Mouse (Mus musculus): ENCODE results near the gene Med29.

Gene Med29

DNA sequence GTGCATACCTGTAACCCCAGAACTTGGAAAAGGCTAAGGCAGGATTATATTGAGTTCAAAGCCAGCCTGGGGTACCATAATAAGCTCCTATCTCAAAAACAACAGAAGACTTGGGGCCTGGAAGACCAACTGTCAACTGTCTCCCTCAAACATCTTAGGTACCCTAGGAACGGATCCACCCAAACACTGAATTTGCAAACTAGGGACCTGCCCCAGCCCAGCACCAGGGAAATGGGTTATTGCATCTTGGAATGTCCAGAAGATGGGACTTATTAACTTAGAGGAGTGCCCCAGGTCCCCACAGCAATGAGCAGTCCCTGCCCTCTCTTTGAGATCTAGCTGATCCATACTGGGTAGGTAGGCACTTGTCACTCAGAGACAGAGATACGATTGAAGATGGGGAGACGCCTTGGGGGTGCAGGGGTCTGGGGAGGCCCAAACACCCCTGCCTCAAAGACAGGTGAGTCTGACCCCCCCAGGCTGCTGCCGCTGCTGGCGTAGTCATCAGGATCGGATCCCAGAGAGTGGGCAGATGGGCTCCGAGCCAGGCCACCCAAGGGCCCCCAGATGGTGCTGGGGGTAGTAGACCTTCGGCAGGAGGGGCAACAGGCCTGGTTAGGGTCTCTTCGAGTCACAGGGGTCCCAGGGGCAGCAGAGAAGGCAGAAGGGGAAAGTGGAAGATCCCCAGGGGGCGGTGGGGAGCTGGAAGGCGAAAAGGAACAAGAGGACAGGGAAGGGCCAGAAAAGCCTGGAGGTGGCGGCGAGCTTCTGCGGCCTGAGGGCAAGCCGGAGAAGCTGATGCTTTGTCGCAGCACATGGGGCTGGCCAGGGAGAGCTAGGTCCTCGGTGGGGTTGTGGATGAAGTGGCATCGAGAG is 15.1 kb downstream of the Med29 start:
- ATAC-seq (ENCODE audit: insufficient number of reproducible peaks, low FRiP score, low TSS enrichment): no peak

DNA sequence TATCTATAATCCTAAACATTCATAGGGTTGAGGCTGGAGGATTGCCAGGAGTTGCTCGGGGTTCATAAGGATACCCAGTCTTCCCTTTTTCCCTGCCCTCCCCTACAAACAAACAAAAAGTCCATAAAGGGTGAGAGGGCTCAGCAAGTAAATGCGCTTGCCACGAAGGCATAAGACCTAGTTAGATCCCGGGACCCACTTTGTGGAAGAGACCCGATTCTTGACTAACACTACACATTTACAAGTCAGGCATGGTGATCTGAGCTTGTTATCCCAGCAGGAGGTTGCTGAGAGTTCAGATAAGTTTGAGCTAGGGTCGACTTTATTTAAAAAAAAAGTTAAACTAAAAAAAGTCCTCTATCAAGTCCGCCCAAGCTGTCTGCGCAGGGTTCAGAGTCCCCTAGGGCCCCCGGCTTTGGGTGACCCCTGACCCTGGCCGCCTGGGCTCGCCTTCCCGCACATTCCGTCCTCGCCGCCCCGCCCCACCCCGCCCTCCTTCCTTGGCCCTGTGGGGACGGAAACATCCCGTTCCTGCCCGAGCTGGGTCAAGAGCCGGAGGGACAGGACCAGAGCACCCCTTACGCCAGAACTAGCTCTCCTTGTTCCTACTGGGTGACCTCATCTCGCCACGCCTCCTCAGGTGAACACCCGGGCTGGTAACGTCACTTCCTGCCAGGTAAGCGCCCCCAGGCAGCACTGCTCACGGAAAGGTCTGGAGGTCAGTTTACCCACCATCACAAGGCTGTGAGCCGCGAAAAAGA is 16.3 kb downstream of the Med29 start:
- ATAC-seq (ENCODE audit: insufficient number of reproducible peaks, low FRiP score, low TSS enrichment): no peak

DNA sequence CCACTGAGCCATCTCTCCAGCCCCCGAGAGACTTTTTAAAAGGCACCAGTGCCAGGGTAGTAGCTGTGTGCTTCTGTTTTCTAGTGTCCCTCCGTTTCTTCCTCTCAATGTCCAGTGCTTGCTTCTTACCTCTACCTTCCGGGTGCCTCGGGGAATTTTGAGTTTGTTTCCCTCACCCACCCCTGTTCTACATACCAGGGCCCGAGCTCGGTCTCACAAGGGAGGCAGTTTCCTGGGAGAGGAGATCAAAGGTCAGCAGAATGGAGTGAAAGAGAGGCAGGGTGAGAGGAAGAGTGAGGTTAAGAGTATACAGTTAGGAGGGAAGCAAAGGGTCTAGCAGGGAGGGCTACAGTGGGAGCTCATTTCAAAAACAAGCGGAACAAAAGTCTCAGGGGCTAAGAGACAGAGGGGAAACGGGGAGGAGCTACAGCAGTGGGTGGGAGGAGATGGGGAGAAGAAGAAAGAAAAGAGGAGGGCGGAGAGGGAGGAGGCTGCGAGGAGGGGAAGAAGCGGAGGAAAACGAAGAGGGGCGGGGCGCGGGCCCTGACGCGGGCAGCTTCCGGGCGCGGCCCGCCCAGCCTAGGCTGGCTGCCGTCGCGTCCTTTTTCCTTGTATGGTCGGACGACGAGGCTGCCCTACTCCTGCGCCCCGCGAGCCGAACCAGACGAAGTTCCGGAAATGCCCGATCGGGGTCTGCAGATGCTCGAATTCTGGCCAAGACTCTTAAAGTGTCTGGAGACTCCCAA is 17.2 kb downstream of the Med29 start:
- ATAC-seq (ENCODE audit: insufficient number of reproducible peaks, low FRiP score, low TSS enrichment): no peak

DNA sequence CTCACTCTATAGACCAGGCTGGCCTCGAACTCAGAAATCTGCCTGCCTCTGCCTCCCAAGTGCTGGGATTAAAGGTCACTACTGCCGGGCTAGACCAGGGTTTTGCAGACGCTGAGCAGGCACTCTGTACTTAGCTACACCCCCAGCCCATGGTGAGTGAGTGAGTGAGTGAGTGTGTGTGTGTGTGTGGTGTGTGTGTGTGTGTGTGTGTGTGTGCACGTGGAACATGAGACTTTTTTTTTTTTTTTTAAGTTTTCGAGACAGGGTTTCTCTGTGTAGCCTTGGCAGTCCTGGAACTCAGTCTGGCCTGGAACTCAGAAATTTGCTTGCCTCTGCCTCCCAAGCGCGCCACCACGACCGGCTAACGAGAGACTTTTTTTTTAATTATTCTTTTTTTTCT is 17.9 kb downstream of the Med29 start:
- no peak for ATAC-seq (ENCODE audit: insufficient number of reproducible peaks, low FRiP score, low TSS enrichment)

DNA sequence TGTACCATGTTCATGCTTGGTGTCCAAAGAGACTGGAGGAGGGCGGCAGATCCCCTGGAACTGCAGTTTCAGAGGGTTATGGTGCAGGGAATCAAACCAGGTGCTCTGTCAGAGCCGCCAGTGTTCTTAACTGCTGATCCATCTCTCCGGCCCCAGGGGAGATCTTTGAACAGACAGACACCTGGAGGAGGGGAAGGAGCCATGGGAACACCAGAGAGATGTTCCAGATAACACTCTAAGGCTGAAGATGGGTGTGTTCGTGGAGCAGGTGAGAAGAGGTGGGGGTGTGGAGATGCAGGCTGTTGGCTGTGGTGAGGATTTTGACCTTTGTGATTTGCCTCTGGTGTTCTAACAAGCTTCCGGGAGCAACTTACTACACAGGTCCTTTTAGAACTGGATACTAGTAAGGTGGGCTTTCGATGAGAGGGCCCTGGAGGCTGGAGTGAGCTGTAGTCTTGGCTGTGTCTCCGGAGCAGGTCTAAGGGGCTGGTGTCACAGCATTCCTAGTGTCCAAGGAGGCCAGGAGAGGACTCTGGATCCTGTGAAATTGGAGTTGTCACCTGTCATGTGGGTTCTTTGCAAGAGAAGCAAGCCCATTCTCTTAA is 18.5 kb downstream of the Med29 start:
- no peak for ATAC-seq (ENCODE audit: insufficient number of reproducible peaks, low FRiP score, low TSS enrichment)

DNA sequence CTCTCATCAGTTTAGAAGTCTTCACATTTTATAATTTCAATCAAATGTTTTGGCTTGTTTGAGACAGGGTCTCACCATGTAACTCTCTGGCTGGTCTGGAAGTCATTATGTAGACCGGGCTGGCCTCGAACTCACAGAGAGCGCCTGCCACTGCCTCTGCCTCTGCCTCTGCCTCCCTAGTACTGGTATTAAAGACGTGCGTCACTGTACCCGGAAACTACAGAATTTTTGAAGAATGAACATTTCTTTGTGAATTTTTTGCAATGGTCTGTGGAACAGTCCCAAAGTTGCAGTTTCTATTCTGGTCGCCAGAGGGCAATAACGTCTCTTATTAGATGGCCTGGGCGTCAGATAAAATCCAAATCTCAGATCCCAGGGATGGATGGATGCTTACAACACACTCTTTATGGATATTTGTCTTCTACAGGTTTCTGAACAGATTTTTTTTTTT is 19.4 kb downstream of the Med29 start:
- ATAC-seq (ENCODE audit: insufficient number of reproducible peaks, low FRiP score, low TSS enrichment): no peak

DNA sequence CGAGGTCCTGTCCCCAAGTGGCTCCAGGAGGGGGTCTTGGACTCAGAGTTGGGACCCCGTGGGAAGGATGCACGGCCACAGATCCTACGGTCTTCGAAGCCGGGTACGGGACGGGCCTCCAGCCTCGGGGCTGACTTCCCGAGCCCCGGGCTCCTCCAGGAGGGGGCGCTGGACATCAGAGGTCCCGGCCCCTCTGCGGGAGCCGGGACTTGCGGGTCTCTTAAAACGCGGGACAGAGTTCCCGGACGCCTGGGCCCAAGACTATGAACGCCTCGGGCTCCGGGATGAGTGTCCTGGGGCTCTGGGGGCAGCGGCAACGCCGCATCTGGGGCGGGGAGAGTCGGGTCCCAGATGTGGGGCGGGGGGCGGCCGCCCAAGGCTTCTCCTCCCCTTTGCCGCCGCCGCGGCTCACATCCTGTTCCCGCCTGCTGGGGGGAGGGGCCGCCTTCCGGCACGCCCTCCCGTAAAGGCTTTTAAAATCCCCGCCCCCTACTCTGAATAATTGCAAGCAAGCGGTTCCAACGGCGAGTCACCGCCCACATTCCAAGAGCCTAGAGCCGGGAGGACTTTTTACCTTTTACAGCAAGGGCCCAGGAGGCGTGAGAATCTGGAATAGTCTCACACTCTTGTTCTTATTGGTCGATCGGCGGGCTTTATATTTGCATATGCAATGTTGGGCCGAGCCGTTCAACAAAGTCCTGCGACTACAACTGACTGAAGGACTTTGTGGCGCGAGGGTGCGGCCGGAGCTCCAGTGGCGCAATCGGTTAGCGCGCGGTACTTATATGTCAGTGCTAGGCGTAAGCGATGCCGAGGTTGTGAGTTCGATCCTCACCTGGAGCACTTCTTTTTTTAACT is 20.0 kb downstream of the Med29 start, which contains the start of gene Plekhg2:
TSS of gene Plekhg2 (minus strand) at position 349 of the 858 bp plus-strand sequence.
- ATAC-seq (ENCODE audit: insufficient number of reproducible peaks, low FRiP score, low TSS enrichment): peak; percentile 74; the same call in 1 of the 2 replicates

DNA sequence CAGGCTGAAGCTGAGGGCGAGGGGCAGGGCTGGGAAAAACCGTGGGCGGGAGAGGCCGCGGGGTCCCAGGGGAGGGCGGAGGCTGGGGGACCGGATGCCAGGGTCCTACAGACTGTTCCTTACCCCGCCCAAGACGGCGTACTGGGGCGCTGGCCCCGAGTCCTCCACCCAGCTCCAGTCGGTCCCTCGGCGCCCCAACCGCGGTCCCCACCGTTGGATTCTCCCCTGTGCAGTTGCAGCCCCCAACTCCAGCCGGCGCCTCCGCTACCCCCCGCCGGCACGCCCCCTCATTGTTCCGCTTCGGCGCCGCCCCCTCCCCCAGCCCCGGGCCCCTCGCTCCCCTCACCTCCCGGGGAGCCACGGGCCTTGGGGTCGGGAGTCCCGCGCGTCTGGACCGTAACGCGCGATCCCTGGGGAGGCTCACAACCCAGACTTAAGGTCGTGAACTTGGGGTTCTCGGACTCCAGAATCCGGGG is 21.0 kb downstream of the Med29 start:
- no peak for ATAC-seq (ENCODE audit: insufficient number of reproducible peaks, low FRiP score, low TSS enrichment)

DNA sequence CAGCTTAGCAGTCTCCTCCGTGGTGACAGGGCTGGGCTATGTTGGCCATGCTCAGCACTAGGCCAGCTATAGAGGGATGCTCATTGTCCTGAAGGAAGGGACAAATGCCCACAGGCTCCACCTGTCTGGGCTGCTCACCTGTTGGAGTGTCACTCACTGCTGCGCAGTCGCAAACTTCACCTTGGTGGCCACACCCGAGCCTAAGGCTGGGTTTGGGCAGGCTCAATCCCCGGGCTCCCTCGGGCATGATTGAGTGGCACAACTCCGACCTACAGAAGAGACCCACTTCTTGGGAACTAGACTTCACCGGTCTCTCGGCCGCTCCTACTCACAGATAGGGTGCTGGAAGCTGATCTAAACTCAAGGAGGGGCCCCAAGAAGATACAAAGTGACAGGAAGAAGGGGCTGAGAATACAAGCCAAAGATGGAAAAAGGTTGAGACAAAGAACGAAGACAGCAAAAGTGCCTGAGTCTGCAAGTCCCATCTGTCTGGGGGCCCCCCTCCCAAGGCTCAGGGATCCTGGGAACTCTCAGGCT is 21.5 kb downstream of the Med29 start:
- no peak for ATAC-seq (ENCODE audit: insufficient number of reproducible peaks, low FRiP score, low TSS enrichment)

DNA sequence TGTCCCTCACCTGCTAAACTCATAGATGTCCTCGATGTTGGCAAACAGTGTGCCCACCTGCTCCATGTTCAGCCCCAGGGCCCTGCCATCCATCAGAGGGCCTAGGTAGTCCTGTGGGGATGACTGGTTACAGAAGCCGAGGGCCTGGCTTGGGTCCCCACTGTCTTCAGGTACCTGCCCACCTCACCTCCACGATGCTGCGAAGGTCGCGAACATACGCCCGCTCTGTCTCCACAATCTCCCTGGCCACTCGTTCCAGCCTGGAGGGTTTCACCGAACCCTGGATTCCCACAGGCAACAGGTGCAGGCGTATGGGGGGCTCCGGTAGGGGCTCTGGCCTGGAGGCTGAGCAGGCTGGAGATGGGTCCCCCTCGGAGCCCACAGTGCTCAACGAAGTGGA is 22.5 kb downstream of the Med29 start:
- ATAC-seq (ENCODE audit: insufficient number of reproducible peaks, low FRiP score, low TSS enrichment): no peak

DNA sequence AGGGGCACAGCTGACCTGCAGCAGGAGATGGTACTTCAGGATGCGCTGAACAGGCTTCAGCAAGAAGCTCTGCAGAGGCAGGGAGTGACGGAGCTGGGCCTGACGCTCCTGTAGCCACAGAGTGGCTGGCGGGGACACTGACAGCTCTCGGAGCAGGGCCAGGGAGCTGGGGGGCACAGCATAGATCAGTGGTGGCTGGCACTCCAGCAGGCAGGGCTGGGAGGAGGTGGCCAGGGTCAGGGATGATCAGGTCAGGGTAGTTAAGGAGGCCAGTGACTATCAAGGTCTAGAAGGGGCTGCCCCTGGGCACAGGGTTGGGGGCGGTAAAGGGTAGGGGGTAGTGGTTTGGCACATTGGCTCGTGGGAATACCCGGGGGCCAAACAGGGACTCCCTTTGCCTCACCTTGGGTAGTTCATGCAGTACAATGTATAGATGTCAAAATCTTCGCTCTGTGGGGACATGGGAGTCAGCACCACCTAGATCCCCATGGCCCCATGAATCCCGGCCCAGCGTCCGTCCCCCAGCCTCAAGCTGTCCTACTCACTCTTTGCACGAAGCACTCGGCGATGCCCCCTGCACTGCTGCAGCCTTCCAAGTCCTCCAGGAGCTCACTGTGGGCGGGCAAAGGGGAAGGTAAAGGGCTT is 24.1 kb downstream of the Med29 start:
- no peak for ATAC-seq (ENCODE audit: insufficient number of reproducible peaks, low FRiP score, low TSS enrichment)

DNA sequence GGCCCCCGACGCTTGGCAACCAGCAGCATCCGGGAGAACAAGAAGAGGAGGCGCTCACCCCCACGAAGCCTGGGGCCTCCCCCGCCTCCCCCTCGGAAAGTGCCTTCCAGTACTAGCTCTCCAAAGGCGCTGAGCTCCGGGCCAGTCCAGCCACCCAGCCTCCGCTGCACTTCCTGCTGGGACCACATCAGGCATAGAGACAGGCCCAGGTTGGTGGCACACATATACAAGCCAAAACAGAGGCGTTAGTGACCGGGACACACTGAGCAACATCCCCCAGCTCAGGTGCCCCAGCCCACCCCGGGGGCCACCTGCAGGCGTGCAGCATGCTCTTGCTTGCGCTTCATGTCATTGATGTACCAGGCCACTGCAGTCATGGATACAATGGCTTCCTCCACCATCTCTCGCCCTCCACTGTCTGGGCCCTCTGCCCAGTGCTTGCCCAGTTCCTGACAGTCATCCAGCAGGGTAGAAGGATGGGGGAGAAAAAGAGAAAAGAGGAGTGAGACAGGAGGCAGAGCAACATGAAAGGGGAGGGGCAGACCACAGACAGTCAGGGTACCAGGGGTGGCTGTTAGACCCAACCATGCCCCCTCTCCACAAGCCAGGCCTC is 24.7 kb downstream of the Med29 start:
- no peak for ATAC-seq (ENCODE audit: insufficient number of reproducible peaks, low FRiP score, low TSS enrichment)

DNA sequence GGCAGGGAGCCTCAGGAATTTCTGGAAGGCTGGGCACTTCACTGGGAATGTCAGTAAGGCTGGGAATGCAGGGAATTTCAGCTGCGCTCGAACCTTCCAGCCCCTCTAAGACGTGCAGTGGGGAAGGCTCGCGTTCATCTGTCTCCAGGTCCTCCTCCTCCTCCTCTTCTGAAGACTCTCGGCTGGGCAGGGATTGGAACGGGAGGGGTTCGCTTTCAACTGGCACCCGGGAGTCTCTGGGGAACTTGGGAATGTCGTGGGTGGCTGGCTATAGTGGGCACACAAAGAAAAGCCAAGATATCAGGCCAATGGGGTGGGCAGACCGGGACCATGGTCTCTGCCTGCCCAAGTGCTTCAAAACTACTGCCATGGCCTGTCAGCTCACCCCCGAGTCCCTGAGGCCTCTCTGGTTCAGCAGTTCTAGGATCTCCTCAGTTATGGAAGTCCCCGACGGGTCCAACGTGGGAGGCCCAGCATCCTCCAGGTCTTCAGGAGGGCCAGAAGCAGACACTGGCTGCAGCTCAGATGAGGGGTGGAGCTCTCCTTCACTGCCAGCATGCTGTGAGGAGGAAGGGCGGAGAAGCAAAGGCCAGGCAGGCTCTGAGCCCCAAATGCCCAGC is 30.0 kb downstream of the Med29 start:
- no peak for ATAC-seq (ENCODE audit: insufficient number of reproducible peaks, low FRiP score, low TSS enrichment)

DNA sequence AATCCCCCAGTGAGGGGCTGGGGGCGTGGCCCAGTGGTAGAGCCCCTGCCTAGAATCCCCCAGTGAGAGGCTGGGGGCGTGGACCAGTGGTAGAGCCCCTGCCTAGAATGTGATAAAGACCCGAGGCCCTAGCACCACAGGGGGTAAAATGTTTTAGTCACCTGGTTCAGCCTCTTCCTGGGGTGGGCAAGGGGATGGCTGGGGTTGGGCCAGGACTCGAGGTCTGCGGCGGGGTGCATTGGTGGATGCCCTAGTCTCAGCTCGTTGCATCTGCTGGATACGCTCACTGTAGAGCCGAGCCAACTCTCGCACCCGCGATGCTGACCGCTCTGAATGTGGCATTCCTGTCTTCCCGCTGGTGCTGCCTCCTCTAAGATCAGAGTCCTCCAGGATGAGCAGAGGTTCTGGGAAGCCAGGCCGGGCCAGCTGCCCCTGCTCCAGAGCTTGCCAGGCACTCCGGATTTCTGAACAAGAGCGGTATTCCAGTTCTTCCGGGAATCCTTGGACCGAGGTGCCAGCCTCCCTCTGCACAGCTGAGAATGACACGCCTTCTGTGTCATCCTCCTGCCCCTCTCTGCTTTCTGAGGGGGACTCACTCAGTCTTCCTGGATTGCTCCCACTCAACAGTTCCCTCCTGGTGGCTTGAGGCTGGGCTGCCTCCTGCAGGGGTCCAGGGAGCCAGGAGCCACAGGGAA is 30.7 kb downstream of the Med29 start:
- no peak for ATAC-seq (ENCODE audit: insufficient number of reproducible peaks, low FRiP score, low TSS enrichment)

DNA sequence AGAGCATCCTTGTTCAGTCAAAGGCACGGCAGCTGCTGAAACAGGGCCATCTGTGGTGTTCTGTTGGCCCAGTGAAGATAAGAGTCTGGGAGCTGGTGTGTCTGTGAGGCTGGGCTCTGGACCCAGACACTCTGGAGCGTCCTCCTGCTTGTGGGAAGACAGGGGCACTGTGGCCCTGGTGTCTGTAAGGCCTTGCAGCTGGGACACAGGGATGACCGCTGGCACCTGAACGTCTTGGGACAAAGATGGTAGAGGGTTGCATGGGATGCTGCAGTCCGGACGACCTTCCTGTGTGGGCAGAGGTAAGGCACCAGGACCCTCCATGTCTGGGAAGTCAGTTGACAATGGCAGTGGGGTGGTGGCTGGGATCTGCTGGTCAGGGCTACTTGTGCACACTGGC is 32.2 kb downstream of the Med29 start:
- ATAC-seq (ENCODE audit: insufficient number of reproducible peaks, low FRiP score, low TSS enrichment): no peak

DNA sequence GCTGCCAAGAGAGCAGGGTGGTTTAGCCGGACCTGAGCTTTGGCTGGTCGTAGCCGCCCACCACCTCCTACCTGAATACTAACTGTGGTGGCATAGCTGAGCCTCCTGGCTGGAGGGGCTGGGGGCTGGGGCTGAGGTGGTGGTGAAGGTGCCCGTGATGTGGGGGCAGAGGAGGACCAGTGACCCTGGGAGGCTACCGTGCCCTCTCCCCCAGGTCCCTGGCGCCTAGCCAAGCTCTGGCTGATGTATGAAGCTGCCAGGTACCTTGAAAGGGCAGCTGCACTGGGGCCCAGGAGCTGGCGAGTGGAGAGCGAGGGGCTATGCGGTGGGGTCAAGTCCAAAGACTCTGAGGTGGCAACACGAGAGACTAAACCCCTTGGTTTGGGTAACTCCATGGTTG is 32.7 kb downstream of the Med29 start:
- ATAC-seq (ENCODE audit: insufficient number of reproducible peaks, low FRiP score, low TSS enrichment): no peak

DNA sequence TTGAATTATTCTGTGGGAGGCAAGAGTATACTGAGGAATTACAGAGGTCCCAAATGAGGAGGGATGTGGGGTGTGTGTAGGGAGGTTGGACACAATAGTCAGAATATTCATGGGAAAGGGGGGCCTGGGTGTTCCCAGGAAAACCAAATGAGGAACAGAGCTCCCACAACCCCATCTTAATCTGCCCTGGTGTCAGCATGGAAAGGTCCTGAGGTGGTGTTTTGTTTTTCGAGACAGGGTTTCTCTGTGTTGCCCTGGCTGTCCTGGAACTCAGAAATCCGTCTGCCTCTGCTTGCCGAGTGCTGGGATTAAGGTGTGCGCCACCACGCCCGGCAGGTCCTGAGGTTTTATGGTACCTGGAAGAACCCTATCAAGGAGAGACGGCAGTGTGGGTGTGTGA is 34.1 kb downstream of the Med29 start:
- ATAC-seq (ENCODE audit: insufficient number of reproducible peaks, low FRiP score, low TSS enrichment): no peak

Measured in cerebellum, adult (tissue).